Mouse (Mus musculus) kidney, embryonic 14.5 days (tissue): ENCODE data around the gene Sox21. TPM values are rescaled to one million over a fixed set of nuclear protein-coding genes. Genes with fewer than 3 reads are reported as not detected.

Source experiments
- ATAC-seq: fragments of 200-750 bp; cut with Nextera tagmentation; 2 replicates; pipeline ENCODE4 v1.8.0; 2017; ENCODE audit warnings: moderate number of reproducible peaks, mild to moderate bottlenecking, moderate TSS enrichment, moderate library complexity; ENCODE audit not compliant: low FRiP score, low TSS enrichment
- H3K27ac ChIP-seq: fragments of 300-500 bp; sonication (generic); 2 replicates; pipeline ENCODE4 v1.5.1; 2014; ENCODE audit warnings: low read depth, mild to moderate bottlenecking, low read length, moderate library complexity, mixed read lengths
- H3K27me3 ChIP-seq: fragments of 300-500 bp; sonication (generic); 2 replicates; pipeline ENCODE4 v1.6.1; 2014; ENCODE audit warnings: mild to moderate bottlenecking, low read length; ENCODE audit not compliant: control insufficient read depth, insufficient read depth
- H3K36me3 ChIP-seq: fragments of 300-500 bp; sonication (generic); 2 replicates; pipeline ENCODE4 v1.6.1; 2014; ENCODE audit warnings: low read length, mixed read lengths; ENCODE audit not compliant: control insufficient read depth, insufficient read depth
- H3K4me1 ChIP-seq: fragments of 300-500 bp; sonication (generic); 2 replicates; pipeline ENCODE4 v1.6.1; 2014; ENCODE audit warnings: low read length, mixed read lengths; ENCODE audit not compliant: control insufficient read depth, insufficient read depth
- H3K4me2 ChIP-seq: fragments of 300-500 bp; sonication (generic); replicated peaks from 2 replicates; pipeline ENCODE4 v1.6.1; 2014; ENCODE audit warnings: low read depth, mild to moderate bottlenecking, low read length
- H3K4me3 ChIP-seq: fragments of 300-500 bp; sonication (generic); 2 replicates; pipeline ENCODE4 v1.5.1; 2014; ENCODE audit warnings: mild to moderate bottlenecking, low read length
- H3K9ac ChIP-seq: fragments of 300-500 bp; sonication (generic); 2 replicates; pipeline ENCODE4 v1.6.1; 2014; ENCODE audit warnings: low read depth, mild to moderate bottlenecking, low read length, moderate library complexity
- H3K9me3 ChIP-seq: fragments of 300-500 bp; sonication (generic); 2 replicates; pipeline ENCODE4 v1.6.1; 2016; ENCODE audit warnings: low read length; ENCODE audit not compliant: control insufficient read depth
- WGBS: fragments of 180-500 bp; shearing (Covaris S2); extraction: QIAGEN DNeasy Blood & Tissue Kit; methylation state at CpG from one replicate; pipeline ENCODE4 v1.1.7; 2014; 5-methylcytosine and 5-hydroxymethylcytosine counted together
- polyA plus RNA-seq: library from polyadenylated mRNA; unstranded; fragments of >200 nt; fragmentation: Nextera tagmentation; extraction: Ambion mirVana; gene quantifications from 2 replicates; pipeline ENCODE4 v1.2.1, GENCODE M21; 2014

Sox21 gene
- polyA plus RNA-seq, 1 experiment from 2014 or later, result not detected

DNA sequence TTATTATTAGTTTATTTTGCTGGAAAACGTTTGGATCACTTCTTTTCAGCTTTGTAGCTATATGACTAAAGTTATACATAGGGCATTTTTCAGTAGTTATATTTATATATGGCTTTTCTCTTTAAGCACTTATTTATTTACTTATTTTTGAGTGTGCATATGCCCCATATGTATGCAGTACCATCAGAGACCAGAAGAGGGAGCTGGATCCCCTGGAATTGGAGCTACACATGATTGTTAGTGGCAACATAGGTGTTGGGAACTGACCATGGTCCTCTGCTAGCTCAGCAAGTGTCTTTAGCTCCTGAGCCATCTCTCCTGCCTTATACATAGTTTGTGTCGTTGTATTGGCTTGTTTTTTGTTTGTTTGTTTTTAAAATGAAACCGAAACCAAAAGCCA, 29.5 kb downstream of the Sox21 start:
- Histone ChIP-seq H3K36me3 (no peaks in the 10 kb centered on the region), H3K4me2 (no peak overlapping the region), H3K9me3 (peaks cover 3% of the 10 kb centered on the region; the same call in 1 of the 2 replicates), H3K27ac (no peak overlapping the region), H3K4me3 (no peak overlapping the region), H3K27me3 (no peaks in the 10 kb centered on the region), H3K4me1 (no peaks in the 10 kb centered on the region), H3K9ac (no peak overlapping the region)
- no peak for ATAC-seq
- 83% methylated on average over 3 of the region's 3 CpGs for WGBS

DNA sequence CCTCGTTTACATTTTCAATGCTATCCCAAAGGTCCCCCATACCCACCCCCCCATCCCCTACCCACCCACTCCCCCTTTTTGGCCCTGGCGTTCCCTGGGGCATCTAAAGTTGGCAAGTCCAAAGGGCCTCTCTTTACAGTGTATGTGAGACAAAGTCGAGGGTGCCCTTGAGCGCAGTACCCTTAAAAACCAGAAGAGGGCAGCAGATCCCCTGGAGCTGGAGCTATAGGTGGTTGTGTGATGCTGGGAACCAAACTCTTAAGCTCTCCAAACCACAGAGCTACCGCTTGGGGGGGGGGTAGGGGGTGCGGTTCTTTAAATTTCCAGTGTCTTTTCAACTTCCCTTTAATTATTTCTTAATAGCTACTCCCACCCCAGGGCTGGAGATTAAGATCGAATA, 33.8 kb downstream of the Sox21 start:
- no peaks in the 10 kb centered on the region for H3K4me1 ChIP-seq
- no peak for ATAC-seq
- no peaks in the 10 kb centered on the region for H3K36me3 ChIP-seq
- H3K9me3 ChIP-seq, result peaks cover 3% of the 10 kb centered on the region; the same call in 1 of the 2 replicates
- no peak overlapping the region for H3K4me2 ChIP-seq
- 79% methylated on average over 7 of the region's 7 CpGs for WGBS
- no peak overlapping the region for H3K27ac ChIP-seq
- no peaks in the 10 kb centered on the region for H3K27me3 ChIP-seq
- no peak overlapping the region for H3K4me3 ChIP-seq
- no peak overlapping the region for H3K9ac ChIP-seq

DNA sequence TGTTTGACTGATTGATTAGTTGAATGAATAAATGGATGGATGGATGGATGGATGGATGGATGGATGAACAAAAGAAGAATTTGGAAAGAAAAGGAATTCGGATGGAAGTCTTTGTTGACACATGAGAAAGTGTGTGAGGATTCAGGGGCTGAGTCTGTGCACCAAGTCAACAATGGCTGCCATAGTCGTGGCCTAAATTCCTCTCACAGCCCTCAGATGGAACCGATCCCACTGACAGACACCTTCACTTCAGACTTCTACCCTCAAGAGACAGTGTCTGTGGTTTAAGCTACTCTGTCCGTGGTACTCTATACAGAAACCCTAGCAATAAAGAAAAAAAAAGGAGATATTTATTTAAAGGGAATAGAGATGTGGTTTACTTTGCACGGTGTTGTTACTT, 34.8 kb downstream of the Sox21 start:
- Histone ChIP-seq H3K27me3 (0 out of 2 replicates have a peak, but pooled peaks cover 2% of the 10 kb centered on the region), H3K4me1 (no peaks in the 10 kb centered on the region), H3K27ac (no peak overlapping the region), H3K4me3 (no peak overlapping the region), H3K9ac (no peak overlapping the region), H3K4me2 (no peak overlapping the region), H3K9me3 (no peaks in the 10 kb centered on the region), H3K36me3 (no peaks in the 10 kb centered on the region)
- no peak for ATAC-seq
- WGBS, result 91% methylated on average over 5 of the region's 5 CpGs

- ATAC-seq, result no peak
- 0 out of 2 replicates have a peak, but pooled peaks cover 3% of the 10 kb centered on the region for H3K27me3 ChIP-seq
- 92% methylated on average over 3 of the region's 3 CpGs for WGBS
- H3K4me2 ChIP-seq, result no peak overlapping the region
- H3K36me3 ChIP-seq, result no peaks in the 10 kb centered on the region
- H3K4me1 ChIP-seq, result no peaks in the 10 kb centered on the region
- H3K9ac ChIP-seq, result no peak overlapping the region
- H3K9me3 ChIP-seq, result no peaks in the 10 kb centered on the region
- no peak overlapping the region for H3K4me3 ChIP-seq
- no peak overlapping the region for H3K27ac ChIP-seq
Measured at GRCm38 (mm10) chr14:118200731-118201130, 36.1 kb downstream of the Sox21 start.

GRCm38 (mm10) chr14:118197063-118197462, 39.8 kb downstream of the Sox21 start:
- no peak for ATAC-seq

DNA sequence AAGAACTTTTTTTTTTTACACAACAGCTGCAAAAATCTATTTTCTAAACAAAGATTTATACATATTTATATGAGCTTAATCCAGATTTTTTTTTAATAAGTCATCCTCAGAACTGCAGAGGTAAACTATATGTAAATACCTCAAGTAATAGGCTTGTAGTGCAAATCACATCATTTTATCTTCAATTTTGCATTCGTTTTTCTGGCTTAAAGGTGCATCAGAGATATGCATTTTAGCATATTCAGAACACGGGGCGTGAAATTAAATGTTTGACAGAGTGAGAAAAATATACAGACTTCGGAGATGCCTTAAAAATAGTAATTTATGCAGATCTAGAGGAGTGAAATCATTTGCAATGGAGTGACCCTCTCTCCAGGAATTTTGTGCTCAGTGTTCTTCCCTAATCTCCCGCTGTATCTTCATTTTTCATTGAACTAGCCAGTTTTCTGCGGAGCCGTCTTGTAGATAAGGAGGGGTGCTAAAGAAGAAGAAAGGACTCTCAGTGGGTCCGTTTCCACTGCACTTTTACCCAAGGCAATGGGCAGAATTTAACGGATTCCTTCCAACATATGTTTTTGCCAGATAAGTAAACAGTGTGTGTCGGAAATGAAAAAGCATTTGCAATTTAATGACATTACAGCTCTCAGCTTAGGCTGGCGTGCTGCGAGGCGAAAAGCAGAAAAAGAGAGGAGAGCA, 42.5 kb downstream of the Sox21 start:
- no peak for ATAC-seq
- Histone ChIP-seq H3K9me3 (no peaks in the 10 kb centered on the region), H3K9ac (no peak overlapping the region), H3K27me3 (peaks cover 7% of the 10 kb centered on the region; the same call in 1 of the 2 replicates), H3K36me3 (no peaks in the 10 kb centered on the region), H3K4me1 (no peaks in the 10 kb centered on the region), H3K27ac (no peak overlapping the region), H3K4me2 (no peak overlapping the region), H3K4me3 (no peak overlapping the region)
- 74% methylated on average over 13 of the region's 13 CpGs for WGBS

More at GRCm38 (mm10) chr14:118197063-118197462, 39.8 kb downstream of the Sox21 start:
- Histone ChIP-seq H3K27ac (no peak overlapping the region), H3K4me2 (no peak overlapping the region), H3K9me3 (no peaks in the 10 kb centered on the region), H3K4me1 (no peaks in the 10 kb centered on the region), H3K36me3 (no peaks in the 10 kb centered on the region), H3K9ac (no peak overlapping the region), H3K27me3 (peaks cover 7% of the 10 kb centered on the region; the same call in 1 of the 2 replicates), H3K4me3 (no peak overlapping the region)
- WGBS, result 59% methylated on average over 12 of the region's 12 CpGs

DNA sequence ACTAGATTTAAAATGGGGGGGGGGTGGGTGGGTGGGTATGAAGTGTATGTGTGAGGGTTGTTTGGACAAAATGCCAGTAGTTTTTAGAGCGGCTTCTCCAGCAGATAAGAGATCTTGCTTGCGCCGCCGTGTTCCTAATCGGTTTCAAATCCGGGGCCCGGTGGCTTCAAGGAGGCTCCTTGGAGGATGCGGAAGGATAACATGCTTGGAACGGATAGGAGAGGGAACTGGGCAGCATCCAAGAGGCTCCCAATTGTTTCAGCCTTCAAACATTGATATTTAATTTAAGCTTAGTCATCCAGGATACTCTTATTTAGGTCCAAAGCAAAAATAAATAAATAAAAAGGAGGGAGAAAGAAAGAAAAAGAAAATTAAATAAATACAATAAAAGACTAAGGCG, 43.2 kb downstream of the Sox21 start:
- WGBS, result 61% methylated on average over 10 of the region's 10 CpGs
- H3K9me3 ChIP-seq, result no peaks in the 10 kb centered on the region
- H3K4me3 ChIP-seq, result no peak overlapping the region
- no peak overlapping the region for H3K9ac ChIP-seq
- H3K4me1 ChIP-seq, result no peaks in the 10 kb centered on the region
- H3K27me3 ChIP-seq, result peaks cover 7% of the 10 kb centered on the region; the same call in 1 of the 2 replicates
- H3K4me2 ChIP-seq, result no peak overlapping the region
- H3K36me3 ChIP-seq, result no peaks in the 10 kb centered on the region
- no peak for ATAC-seq
- no peak overlapping the region for H3K27ac ChIP-seq

- no peaks in the 10 kb centered on the region for H3K4me1 ChIP-seq
- no peak for ATAC-seq
- WGBS, result 50% methylated on average over 10 of the region's 10 CpGs
- no peak overlapping the region for H3K9ac ChIP-seq
- no peak overlapping the region for H3K4me3 ChIP-seq
- no peak overlapping the region for H3K27ac ChIP-seq
- H3K27me3 ChIP-seq, result peaks cover 7% of the 10 kb centered on the region; the same call in 1 of the 2 replicates
- H3K9me3 ChIP-seq, result no peaks in the 10 kb centered on the region
- no peaks in the 10 kb centered on the region for H3K36me3 ChIP-seq
- no peak overlapping the region for H3K4me2 ChIP-seq
Measured at GRCm38 (mm10) chr14:118193001-118193628, 43.7 kb downstream of the Sox21 start.

DNA sequence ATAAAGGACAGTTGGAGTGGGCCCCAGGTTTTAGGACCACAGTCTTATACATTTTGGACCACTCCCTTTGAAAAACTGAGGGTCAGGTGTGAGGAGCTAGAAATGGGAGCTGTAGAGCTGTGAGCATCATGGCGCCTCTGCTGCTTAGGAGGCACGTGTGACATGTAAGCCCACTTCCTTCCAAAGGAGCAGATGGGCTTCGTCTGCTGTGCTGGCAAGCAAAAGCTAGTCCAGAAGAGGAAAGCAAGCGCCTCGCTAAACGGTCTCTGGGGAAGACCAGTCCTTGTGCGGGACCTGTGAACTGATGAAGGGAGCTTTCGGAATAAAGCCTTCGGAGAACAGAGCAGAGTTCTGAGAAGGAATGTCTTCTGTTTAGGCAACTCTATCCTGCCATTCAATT, 45.4 kb downstream of the Sox21 start:
- 76% methylated on average over 9 of the region's 9 CpGs for WGBS
- H3K36me3 ChIP-seq, result no peaks in the 10 kb centered on the region
- peaks cover 4% of the 10 kb centered on the region; the same call in 1 of the 2 replicates for H3K27me3 ChIP-seq

More for the DNA sequence above, 45.4 kb downstream of the Sox21 start:
- no peak overlapping the region for H3K4me2 ChIP-seq
- H3K9me3 ChIP-seq, result no peaks in the 10 kb centered on the region
- no peak overlapping the region for H3K9ac ChIP-seq
- ATAC-seq, result no peak
- H3K27ac ChIP-seq, result no peak overlapping the region
- H3K4me3 ChIP-seq, result no peak overlapping the region
- no peaks in the 10 kb centered on the region for H3K4me1 ChIP-seq
